Mouse (Mus musculus) liver, embryonic 15.5 days (tissue): ENCODE data around the gene Mansc1. TPM values are rescaled to one million over a fixed set of nuclear protein-coding genes. Genes with fewer than 3 reads are reported as not detected.

Source experiments
- ATAC-seq: fragments of 200-750 bp; cut with Nextera tagmentation; 2 replicates; pipeline ENCODE4 v1.8.0; 2017; ENCODE audit warnings: moderate number of reproducible peaks, mild to moderate bottlenecking, moderate library complexity; ENCODE audit not compliant: insufficient read depth
- H3K27ac ChIP-seq: fragments of 300-500 bp; sonication (generic); replicated peaks from 2 replicates; pipeline ENCODE4 v1.5.1; 2015; ENCODE audit warnings: mild to moderate bottlenecking, inconsistent platforms
- H3K27me3 ChIP-seq: fragments of 300-500 bp; sonication (generic); 2 replicates; pipeline ENCODE4 v1.6.1; 2015; ENCODE audit warnings: mild to moderate bottlenecking, inconsistent platforms
- H3K36me3 ChIP-seq: fragments of 300-500 bp; sonication (generic); replicated peaks from 2 replicates; pipeline ENCODE4 v1.6.1; 2015; ENCODE audit warnings: moderate library complexity, mild to moderate bottlenecking, inconsistent platforms
- H3K4me1 ChIP-seq: fragments of 300-500 bp; sonication (generic); replicated peaks from 2 replicates; pipeline ENCODE4 v1.6.1; 2015; ENCODE audit warnings: inconsistent platforms
- H3K4me2 ChIP-seq: fragments of 300-500 bp; sonication (generic); 2 replicates; pipeline ENCODE4 v1.6.1; 2015; ENCODE audit warnings: moderate library complexity, mild to moderate bottlenecking, inconsistent platforms
- H3K4me3 ChIP-seq: fragments of 300-500 bp; sonication (generic); replicated peaks from 2 replicates; pipeline ENCODE4 v1.5.1; 2015; ENCODE audit warnings: mild to moderate bottlenecking, inconsistent platforms
- H3K9ac ChIP-seq: fragments of 300-500 bp; sonication (generic); 2 replicates; pipeline ENCODE4 v1.6.1; 2015; ENCODE audit warnings: moderate library complexity, mild to moderate bottlenecking, inconsistent platforms
- H3K9me3 ChIP-seq: fragments of 300-500 bp; sonication (generic); replicated peaks from 2 replicates; pipeline ENCODE4 v1.6.1; 2016; ENCODE audit warnings: inconsistent platforms
- WGBS: fragments of 180-500 bp; shearing (Covaris S2); methylation state at CpG from one replicate; pipeline ENCODE4 v1.1.7; 2015; ENCODE audit warnings: mixed read lengths; ENCODE audit not compliant: insufficient replicate concordance; 5-methylcytosine and 5-hydroxymethylcytosine counted together
- polyA plus RNA-seq: library from polyadenylated mRNA; unstranded; fragments of >200 nt; fragmentation: Nextera tagmentation; extraction: Ambion mirVana; gene quantifications from 2 replicates; pipeline ENCODE4 v1.2.1, GENCODE M21; 2015

Gene Mansc1
- polyA plus RNA-seq, 1 experiment from 2014 or later, result 0.90 TPM

DNA sequence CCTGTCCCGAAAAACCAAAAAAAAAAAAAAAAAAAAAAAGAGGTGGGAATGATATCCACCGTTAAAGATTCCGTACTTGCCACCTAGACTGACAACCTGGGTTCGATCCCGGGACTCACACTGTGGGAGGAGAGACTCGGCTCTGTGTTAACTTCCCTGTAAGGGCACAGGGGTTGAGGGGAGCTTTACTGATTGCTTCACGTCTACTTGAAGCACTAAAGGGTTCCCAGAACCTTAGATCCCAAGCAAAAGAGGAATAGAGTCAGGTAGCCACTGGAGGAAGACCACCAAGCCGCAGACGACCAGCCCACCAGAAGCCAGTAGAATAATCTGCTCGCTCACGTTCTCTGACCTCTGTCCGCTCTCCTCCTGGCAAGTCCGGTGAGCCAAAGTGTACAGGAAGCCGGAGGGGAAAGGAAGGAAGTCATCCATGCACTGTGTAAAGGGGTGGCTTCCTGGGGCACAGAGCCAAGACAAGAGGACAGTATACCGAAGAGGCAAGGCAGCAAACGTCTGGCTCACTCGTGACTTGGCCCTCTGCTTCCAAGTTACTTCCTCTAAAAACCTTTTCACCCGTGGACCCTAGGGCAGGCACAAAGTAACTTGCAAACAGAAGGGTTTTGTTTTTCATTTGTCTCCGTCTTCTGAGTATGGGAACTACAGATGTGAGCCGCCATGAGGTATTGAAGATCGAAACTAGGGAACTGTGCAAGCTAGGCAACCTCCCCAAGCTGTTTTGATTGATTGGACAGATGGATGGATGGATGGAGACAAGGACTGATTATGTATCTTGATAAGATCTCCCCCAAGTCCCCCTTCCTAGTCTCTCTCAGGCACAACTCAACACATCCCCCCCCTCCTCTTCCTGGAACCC, 37.5 kb downstream of the Mansc1 start:
- Histone ChIP-seq H3K36me3 (no peaks in the 10 kb centered on the region), H3K27me3 (no peaks in the 10 kb centered on the region; the same call in 1 of the 2 replicates), H3K9ac (no peak overlapping the region), H3K27ac (no peak overlapping the region), H3K9me3 (no peaks in the 10 kb centered on the region), H3K4me1 (0 out of 2 replicates have a peak, but pooled peaks cover 4% of the 10 kb centered on the region), H3K4me2 (peak overlapping the region; percentile 32), H3K4me3 (no peak overlapping the region)
- 0 out of 2 replicates have a peak, but pooled peaks have one; percentile 25 for ATAC-seq
- 26% methylated on average over 21 of the region's 21 CpGs for WGBS

DNA sequence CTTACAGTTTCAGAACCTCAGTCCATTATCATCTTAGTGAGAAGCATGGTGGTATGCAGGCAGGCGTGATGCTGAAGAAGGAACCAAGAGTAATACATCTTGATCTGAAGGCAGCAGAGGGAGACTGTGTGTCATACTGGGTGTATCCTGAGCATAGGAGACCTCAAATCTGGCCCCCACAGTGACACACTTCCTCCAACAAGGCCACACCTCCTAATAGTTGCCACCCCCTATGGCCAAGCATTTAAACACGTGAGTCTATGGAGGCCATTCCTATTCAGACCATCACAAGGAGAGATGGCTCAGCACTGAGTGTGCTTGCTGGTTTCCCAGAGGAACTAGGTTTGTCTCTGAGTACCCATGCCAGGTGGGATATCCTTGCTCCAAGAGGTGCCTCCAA, 40.7 kb downstream of the Mansc1 start:
- no peak for ATAC-seq
- no peak overlapping the region for H3K27ac ChIP-seq
- H3K9me3 ChIP-seq, result no peaks in the 10 kb centered on the region
- WGBS, result 56% methylated on average over 2 of the region's 2 CpGs
- H3K4me2 ChIP-seq, result no peak overlapping the region
- 0 out of 2 replicates have a peak, but pooled peaks cover 4% of the 10 kb centered on the region for H3K4me1 ChIP-seq
- no peak overlapping the region for H3K4me3 ChIP-seq
- H3K27me3 ChIP-seq, result no peaks in the 10 kb centered on the region; the same call in 1 of the 2 replicates
- no peak overlapping the region for H3K9ac ChIP-seq
- no peaks in the 10 kb centered on the region for H3K36me3 ChIP-seq

DNA sequence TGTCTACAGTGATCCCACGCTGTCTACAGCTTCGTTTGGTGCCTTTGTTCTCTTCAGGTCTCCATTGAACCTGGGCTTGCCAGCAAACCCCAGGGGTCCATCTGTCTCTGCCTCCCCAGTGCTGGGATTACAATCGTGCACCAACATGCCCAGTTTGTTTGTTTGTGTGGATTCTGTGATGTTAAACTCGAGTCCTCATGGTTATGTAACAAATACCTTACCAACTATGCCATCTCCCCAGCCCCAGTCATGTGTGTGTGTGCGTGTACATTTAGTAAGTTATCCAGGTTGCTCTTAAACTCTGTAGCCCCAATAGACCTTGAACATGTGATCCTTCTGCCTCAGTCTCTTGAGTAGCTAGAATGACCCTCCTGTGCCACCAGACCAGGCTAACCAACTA, 46.0 kb downstream of the Mansc1 start:
- Histone ChIP-seq H3K4me1 (no peaks in the 10 kb centered on the region), H3K9me3 (no peaks in the 10 kb centered on the region), H3K27ac (no peak overlapping the region), H3K4me3 (no peak overlapping the region), H3K4me2 (no peak overlapping the region), H3K27me3 (peaks cover 5% of the 10 kb centered on the region; the same call in 1 of the 2 replicates), H3K9ac (no peak overlapping the region), H3K36me3 (no peaks in the 10 kb centered on the region)
- WGBS, result 61% methylated on average over 5 of the region's 5 CpGs
- ATAC-seq, result no peak

DNA sequence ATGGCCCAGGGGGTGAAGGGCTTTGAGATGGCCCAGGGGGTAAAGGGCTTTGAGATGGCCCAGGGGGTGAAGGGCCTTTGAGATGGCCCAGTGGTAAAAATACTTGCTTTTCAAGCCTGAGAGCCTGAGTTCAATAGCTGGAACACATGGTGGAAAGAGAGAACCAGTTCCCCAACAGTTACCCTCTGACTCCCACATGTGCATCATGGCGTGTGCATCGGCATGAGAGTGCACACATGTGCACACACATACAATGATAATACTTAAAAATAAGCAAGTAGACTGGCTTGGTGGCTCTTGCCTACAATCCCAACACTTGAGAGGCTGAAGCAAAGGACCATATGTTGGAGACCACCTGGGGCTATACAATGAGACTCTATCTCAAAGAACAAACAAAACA, 47.7 kb downstream of the Mansc1 start:
- Histone ChIP-seq H3K9me3 (no peaks in the 10 kb centered on the region), H3K27me3 (0 out of 2 replicates have a peak, but pooled peaks cover 5% of the 10 kb centered on the region), H3K27ac (no peak overlapping the region), H3K4me3 (no peak overlapping the region), H3K4me1 (no peaks in the 10 kb centered on the region), H3K4me2 (no peak overlapping the region), H3K36me3 (no peaks in the 10 kb centered on the region), H3K9ac (no peak overlapping the region)
- 80% methylated on average over 2 of the region's 2 CpGs for WGBS
- no peak for ATAC-seq

DNA sequence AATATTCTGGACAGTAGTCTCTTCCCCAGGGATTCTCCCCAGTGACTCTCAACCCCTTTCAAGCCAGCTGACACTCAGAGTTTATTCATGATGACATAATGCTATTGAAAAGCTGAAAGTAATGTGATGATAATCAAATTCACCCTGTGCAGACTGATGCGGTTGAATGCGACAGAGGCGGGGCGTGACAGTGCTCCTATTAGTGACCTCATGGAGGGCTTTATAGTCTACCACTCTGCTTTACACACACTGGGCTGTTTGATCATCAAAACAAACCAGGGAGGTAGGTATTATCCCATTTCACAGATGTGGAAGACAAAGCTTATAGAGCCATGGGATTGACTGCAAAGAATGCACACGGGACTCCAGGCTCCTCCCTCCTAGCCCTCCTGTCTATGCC, 50.2 kb downstream of the Mansc1 start:
- no peaks in the 10 kb centered on the region for H3K9me3 ChIP-seq
- H3K27ac ChIP-seq, result no peak overlapping the region
- no peaks in the 10 kb centered on the region for H3K36me3 ChIP-seq
- no peak overlapping the region for H3K4me2 ChIP-seq
- H3K27me3 ChIP-seq, result 0 out of 2 replicates have a peak, but pooled peaks cover 5% of the 10 kb centered on the region
- 76% methylated on average over 5 of the region's 5 CpGs for WGBS
- ATAC-seq, result no peak
- no peaks in the 10 kb centered on the region for H3K4me1 ChIP-seq
- no peak overlapping the region for H3K9ac ChIP-seq
- no peak overlapping the region for H3K4me3 ChIP-seq

DNA sequence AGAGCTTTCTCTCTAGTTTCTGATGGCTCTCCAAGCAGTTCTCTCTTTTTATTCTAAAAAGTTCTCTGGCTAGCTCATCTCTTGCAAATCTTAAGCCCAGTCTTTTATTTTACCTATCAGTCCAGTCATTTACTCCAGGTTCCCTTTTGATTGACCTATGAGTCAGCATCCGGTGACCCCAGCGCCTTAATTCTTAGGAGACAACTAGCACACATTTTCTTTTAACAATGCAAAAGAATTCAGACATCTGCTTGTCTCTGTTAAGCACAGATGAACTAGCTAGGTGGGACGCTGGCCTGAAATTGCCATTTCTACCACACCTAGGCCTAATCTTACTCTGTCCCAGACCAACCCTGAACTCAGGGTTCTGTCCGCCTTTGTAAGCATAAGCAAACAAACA, 52.8 kb downstream of the Mansc1 start:
- H3K4me3 ChIP-seq, result no peak overlapping the region
- no peaks in the 10 kb centered on the region for H3K4me1 ChIP-seq
- 0 out of 2 replicates have a peak, but pooled peaks cover 16% of the 10 kb centered on the region for H3K27me3 ChIP-seq
- no peak overlapping the region for H3K4me2 ChIP-seq
- H3K9ac ChIP-seq, result no peak overlapping the region
- no peak for ATAC-seq
- H3K36me3 ChIP-seq, result no peaks in the 10 kb centered on the region
- no peaks in the 10 kb centered on the region for H3K9me3 ChIP-seq
- H3K27ac ChIP-seq, result no peak overlapping the region
- 69% methylated on average over 4 of the region's 4 CpGs for WGBS

DNA sequence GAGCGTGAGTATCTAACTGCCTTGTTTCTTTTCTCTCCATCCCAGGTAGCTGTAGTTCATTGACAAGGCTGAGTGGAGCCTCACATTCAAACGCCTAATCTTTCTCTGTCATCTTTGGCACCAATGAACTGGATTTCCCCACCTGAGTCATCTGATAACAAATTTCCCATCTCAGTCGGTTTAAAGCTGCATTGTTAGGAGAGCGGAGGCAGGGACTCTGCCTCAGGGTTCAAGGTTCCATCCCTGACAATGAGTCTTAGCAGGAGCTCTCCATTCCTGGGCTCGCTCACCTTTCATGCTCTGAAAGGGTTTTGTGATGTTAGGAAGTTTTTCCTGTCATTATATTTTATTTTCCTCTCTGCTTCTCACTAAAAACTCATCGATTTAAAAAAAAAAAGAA, 54.2 kb downstream of the Mansc1 start:
- no peak overlapping the region for H3K9ac ChIP-seq
- ATAC-seq, result no peak
- no peak overlapping the region for H3K4me2 ChIP-seq
- 51% methylated on average over 6 of the region's 6 CpGs for WGBS
- H3K4me3 ChIP-seq, result no peak overlapping the region
- no peaks in the 10 kb centered on the region for H3K36me3 ChIP-seq
- H3K27ac ChIP-seq, result no peak overlapping the region
- no peaks in the 10 kb centered on the region for H3K4me1 ChIP-seq
- 0 out of 2 replicates have a peak, but pooled peaks cover 16% of the 10 kb centered on the region for H3K27me3 ChIP-seq
- no peaks in the 10 kb centered on the region for H3K9me3 ChIP-seq

DNA sequence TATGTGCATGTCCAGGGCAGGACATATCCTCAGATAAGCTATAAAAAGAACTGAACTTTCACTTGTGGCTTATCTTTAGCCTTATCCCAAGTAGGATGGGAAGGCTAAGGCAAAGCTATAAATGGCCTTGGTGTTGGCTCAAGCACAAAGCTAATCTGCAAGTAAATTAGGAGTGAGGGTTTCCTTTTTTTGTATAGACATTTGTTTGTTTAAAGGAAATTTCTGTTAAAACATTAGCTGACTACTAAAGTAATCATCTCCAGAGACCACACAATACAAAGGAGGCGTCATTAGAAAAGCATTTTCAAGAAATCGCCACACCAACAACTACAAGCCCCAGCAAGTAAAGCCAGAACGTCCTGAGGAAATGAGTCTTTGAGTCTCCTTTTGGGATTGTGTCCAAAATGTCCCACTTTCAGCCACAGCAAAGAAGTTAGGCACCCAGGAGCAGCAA, 57.0 kb downstream of the Mansc1 start:
- Histone ChIP-seq H3K36me3 (no peaks in the 10 kb centered on the region), H3K9ac (no peak overlapping the region), H3K9me3 (no peaks in the 10 kb centered on the region), H3K4me3 (no peak overlapping the region), H3K27me3 (0 out of 2 replicates have a peak, but pooled peaks cover 11% of the 10 kb centered on the region), H3K4me2 (no peak overlapping the region), H3K27ac (no peak overlapping the region), H3K4me1 (no peaks in the 10 kb centered on the region)
- no peak for ATAC-seq
- 45% methylated on average over 3 of the region's 3 CpGs for WGBS

DNA sequence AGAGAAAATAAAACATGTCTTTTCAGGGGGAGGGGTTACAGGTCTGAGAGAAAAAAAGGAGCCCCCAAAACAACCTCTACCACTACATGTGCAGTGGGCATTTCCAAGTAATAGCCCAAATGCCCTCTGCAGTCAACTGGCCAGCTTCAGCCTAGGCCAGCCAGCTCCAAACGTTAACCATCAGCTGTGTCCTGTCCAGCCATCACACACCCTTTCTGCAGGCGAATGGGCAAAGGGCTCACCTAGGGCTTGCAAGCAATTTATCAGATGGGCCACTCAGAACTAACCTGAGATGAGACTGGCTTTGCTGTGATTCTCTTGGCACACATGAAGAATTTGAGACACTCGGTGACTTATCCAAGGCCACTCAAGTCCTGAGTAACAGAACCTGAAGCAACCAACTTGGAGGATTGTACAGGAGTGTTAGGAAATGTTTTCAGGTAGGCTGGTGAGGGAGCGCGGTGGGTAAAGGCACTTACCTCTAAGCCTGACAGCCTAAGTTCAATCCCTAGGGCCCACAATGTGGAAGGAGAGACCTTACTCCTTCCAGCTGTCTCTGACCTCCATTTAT, 64.2 kb downstream of the Mansc1 start:
- no peaks in the 10 kb centered on the region for H3K9me3 ChIP-seq
- H3K36me3 ChIP-seq, result no peaks in the 10 kb centered on the region
- no peak overlapping the region for H3K9ac ChIP-seq
- peak overlapping the region; percentile 4; the same call in 1 of the 2 replicates for H3K4me3 ChIP-seq
- no peaks in the 10 kb centered on the region for H3K27me3 ChIP-seq
- peak overlapping the region; percentile 15 for H3K4me2 ChIP-seq
- WGBS, result 77% methylated on average over 5 of the region's 5 CpGs
- no peak overlapping the region for H3K27ac ChIP-seq
- no peak for ATAC-seq
- peaks cover 25% of the 10 kb centered on the region for H3K4me1 ChIP-seq

DNA sequence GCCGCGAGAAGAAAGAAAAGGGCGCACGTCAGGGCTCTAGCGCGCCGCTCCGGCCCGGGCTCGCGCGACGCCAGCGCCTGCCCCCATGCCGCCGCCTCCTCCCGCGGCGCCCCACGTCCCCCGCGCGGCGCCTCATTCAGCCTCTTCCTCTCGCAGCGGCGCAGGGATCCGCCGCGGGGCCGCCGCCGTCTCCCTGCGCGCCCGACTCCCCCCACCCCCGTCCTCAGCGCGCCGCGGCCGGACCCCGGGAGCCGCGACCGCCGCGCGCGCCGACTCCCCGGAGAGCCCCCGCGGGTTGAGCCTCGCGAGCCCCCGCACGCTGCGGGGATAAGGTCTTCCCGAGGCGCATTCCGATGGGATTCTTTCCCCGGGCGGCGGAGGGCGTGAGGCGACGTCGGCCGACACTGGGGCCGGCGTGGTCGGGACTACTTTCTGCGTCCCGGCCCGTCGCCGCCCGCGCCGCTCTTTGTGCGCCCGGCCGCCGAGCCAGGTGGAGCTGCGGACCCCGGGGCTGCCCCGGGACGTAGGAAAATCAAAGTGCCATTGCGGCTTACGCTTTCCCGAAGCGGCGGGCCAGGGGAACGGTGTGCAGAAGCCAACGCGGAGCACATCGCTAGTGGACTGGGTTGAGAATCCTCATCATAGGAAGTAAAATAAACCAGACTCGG, 65.3 kb downstream of the Mansc1 start, which contains the start of gene Lrp6:
Gene Lrp6 (minus strand): TSS at position 148 of the 668 bp plus-strand sequence.
- Histone ChIP-seq H3K9me3 (no peaks in the 10 kb centered on the region), H3K27me3 (no peaks in the 10 kb centered on the region), H3K27ac (peak within 1 kb of the TSS; percentile 86), H3K9ac (peak within 1 kb of the TSS; percentile 80), H3K4me2 (peak within 1 kb of the TSS; percentile 90), H3K36me3 (no peaks in the 10 kb centered on the region), H3K4me1 (peaks cover 33% of the 10 kb centered on the region), H3K4me3 (peak within 1 kb of the TSS; percentile 89)
- peak; percentile 87 for ATAC-seq
- WGBS, result under 1% methylated on average over 91 of the region's 99 CpGs
